26 mouse cellular contexts compared by ENCODE assay signal in the genomic region with DNA sequence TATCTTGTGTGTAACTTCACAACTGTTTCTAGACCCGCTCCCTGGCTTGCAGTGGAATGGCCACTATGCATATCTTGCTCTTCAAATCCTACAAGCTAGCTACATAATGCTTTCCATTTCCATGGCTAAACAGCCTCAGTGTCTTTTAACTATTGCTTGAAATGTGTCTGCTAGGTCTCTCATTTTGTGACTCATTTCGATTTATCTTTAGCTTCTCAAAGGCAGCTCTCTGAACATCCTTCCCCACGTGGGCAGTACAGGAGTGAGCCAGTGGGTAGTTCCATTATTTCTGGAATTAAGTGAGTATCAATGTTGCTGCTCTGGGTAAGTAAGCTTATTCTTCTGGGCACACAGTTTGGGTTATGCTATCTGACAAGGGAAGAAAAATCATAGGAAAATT.
"Had no signal": no experiment of that assay in that cellular context is flagged by ENCODE, and none has a peak within 500 bp of the region (broad histone marks: within the 10 kb centered on the region; RNA-seq: fewer than 3 reads in every experiment).

No protein-coding gene starts in this region.

- H3K27ac ChIP-seq: gastrocnemius, adult 2 months; heart, adult 2 months; heart, embryonic 13.5 days; heart, embryonic 15.5 days; hindbrain, embryonic 13.5 days; hindbrain, embryonic 15.5 days; hindbrain, postnatal 0 days; kidney, embryonic 15.5 days; kidney, postnatal 0 days; limb, embryonic 13.5 days; limb, embryonic 15.5 days; liver, embryonic 12.5 days; liver, embryonic 14.5 days had no signal

- H3K4me3 ChIP-seq: gastrocnemius, adult 2 months; heart, adult 2 months; heart, embryonic 13.5 days; heart, embryonic 15.5 days; hindbrain, embryonic 13.5 days; hindbrain, embryonic 15.5 days; kidney, embryonic 15.5 days; limb, embryonic 13.5 days; limb, embryonic 15.5 days; liver, embryonic 12.5 days had no signal

- H3K4me1 ChIP-seq: heart, embryonic 13.5 days; heart, embryonic 15.5 days; hindbrain, embryonic 13.5 days; hindbrain, embryonic 15.5 days; kidney, embryonic 15.5 days; limb, embryonic 13.5 days; limb, embryonic 15.5 days; liver, embryonic 12.5 days had no signal

- DNase-seq: gastrocnemius, adult 2 months; gastrocnemius, postnatal 10 days; gastrocnemius, postnatal 25 days; heart, adult 11 months; heart, adult 2 months; heart, postnatal 14 days; heart, postnatal 36 days; kidney, adult 11 months; kidney, adult 2 months; kidney, adult 9 months; kidney, postnatal 14 days; kidney, postnatal 36 days; layer of hippocampus, adult 9-11 months; layer of hippocampus, postnatal 36 days; left cerebral cortex, postnatal 4 days had no signal
